Mouse (Mus musculus): ENCODE data around the gene Calml4. TPM values are rescaled to one million over a fixed set of nuclear protein-coding genes. Genes with fewer than 3 reads are reported as not detected.
A peak's percentile ranks its signal among the peaks of the same experiment; 100 is the strongest.

Calml4 gene
- total and polyA plus RNA-seq, 3 experiments: not detected

GRCm38 (mm10) chr9:62811516-62812121 lies 46.3 kb upstream of the Calml4 start, which contains the start of gene Fem1b (continued):
- TF ChIP-seq MYC (IDR thresholded peaks at IDR 0.05; ENCODE audit: low read depth, low read length) (peak; percentile 4; the same call in 1 of the 2 replicates), ELF1 (IDR thresholded peaks at IDR 0.05; ENCODE audit: low read depth, low read length) (peak; percentile 63), E2F4 (IDR thresholded peaks at IDR 0.05; ENCODE audit: insufficient replicate concordance, low read depth, low read length) (0 out of 2 replicates have a peak, but pooled peaks have one; percentile 21), BHLHE40 (IDR thresholded peaks at IDR 0.05; ENCODE audit: low read depth, low read length) (peak; percentile 37; the same call in 1 of the 2 replicates), UBTF (IDR thresholded peaks at IDR 0.05; ENCODE audit: low read depth, low read length) (peak; percentile 90; the same call in 1 of the 2 replicates), MXI1 (IDR thresholded peaks at IDR 0.05; ENCODE audit: low read depth, low read length) (peak; percentile 89), ETS1 (conservative IDR thresholded peaks at IDR 0.05; ENCODE audit: low read depth, low read length) (no peak), CHD2 (IDR thresholded peaks at IDR 0.05; ENCODE audit: low read length) (no peak), TCF12 (IDR thresholded peaks at IDR 0.05; ENCODE audit: low read depth, low read length) (peak; percentile 86), MAZ (IDR thresholded peaks at IDR 0.05; ENCODE audit: low read depth, low read length) (peak; percentile 99), MEF2A (IDR thresholded peaks at IDR 0.05; ENCODE audit: borderline replicate concordance, low read depth, low read length) (peak; percentile 56; the same call in 1 of the 2 replicates), PAX5 (IDR thresholded peaks at IDR 0.05; ENCODE audit: low read length) (no peak), GABPA (IDR thresholded peaks at IDR 0.05; ENCODE audit: insufficient replicate concordance, low read depth, low read length) (no peak)

- TF ChIP-seq IRF4 (IDR thresholded peaks at IDR 0.05; ENCODE audit: low read depth, low read length): no peak
- TF ChIP-seq BHLHE40 (IDR thresholded peaks at IDR 0.05; ENCODE audit: low read depth, low read length): peak; percentile 48; the same call in 1 of the 2 replicates
- peak; percentile 83 for TF ChIP-seq ZNF384 (IDR thresholded peaks at IDR 0.05; ENCODE audit: low read depth, low read length)
- no peak for TF ChIP-seq MXI1 (IDR thresholded peaks at IDR 0.05; ENCODE audit: low read depth, low read length)
- TF ChIP-seq ZC3H11A (IDR thresholded peaks at IDR 0.05; ENCODE audit: low read depth, low read length): no peak
- no peak for TF ChIP-seq TBP (conservative IDR thresholded peaks at IDR 0.05; ENCODE audit: low read depth, low read length)
- no peak for TF ChIP-seq CHD1 (IDR thresholded peaks at IDR 0.05; ENCODE audit: low read depth, low read length)
- 0 out of 2 replicates have a peak, but pooled peaks have one; percentile 11 for TF ChIP-seq USF1 (IDR thresholded peaks at IDR 0.05; ENCODE audit: low read depth, low read length)
- TF ChIP-seq ETS1 (conservative IDR thresholded peaks at IDR 0.05; ENCODE audit: low read depth, low read length): peak; percentile 59; the same call in 1 of the 2 replicates
- TF ChIP-seq MEF2A (IDR thresholded peaks at IDR 0.05; ENCODE audit: borderline replicate concordance, low read depth, low read length): peak; percentile 16; the same call in 1 of the 2 replicates
- TF ChIP-seq SIN3A (IDR thresholded peaks at IDR 0.05; ENCODE audit: low read length): 0 out of 2 replicates have a peak, but pooled peaks have one; percentile 17
- TF ChIP-seq MAFK (IDR thresholded peaks at IDR 0.05; ENCODE audit: insufficient replicate concordance, low read length): no peak
- H3K4me3 ChIP-seq (replicated peaks in 1 of 3; ENCODE audit: low read depth in 2 of 3, low read length in 2 of 3, poor library complexity in 1 of 3): peak overlapping the region; percentile 96 to 100 (median 99)
- H3K79me2 ChIP-seq (replicated peaks; ENCODE audit: control insufficient read depth, extremely low read depth, insufficient read depth, poor library complexity, severe bottlenecking): peaks cover 39% of the 10 kb centered on the region
- H3K27ac ChIP-seq (ENCODE audit: insufficient read depth, low read depth): peak overlapping the region; percentile 59
- peak; percentile 48 for DNase-seq (ENCODE audit: extremely low read depth)
- H3K36me3 ChIP-seq (replicated peaks in 1 of 2; ENCODE audit: control insufficient read depth in 1 of 2, insufficient read depth in 1 of 2, low read length in 1 of 2): peaks cover 0 to 7% of the 10 kb centered on the region in 2 experiments
- H3K9me3 ChIP-seq (replicated peaks; ENCODE audit: low read length): no peaks in the 10 kb centered on the region
- H3K9ac ChIP-seq (ENCODE audit: insufficient read depth, low read depth): peak overlapping the region; percentile 51
- no peaks in the 10 kb centered on the region for H3K27me3 ChIP-seq (replicated peaks)
- dilution Hi-C loops (cut with MboI; ENCODE audit: extremely low pct_ligation_motif_present, extremely low pct_unique_long_range_greater_than_20kb, low sequenced_read_pairs): no loop called here
- peaks cover 20 to 64% of the 10 kb centered on the region in 2 experiments for H3K4me1 ChIP-seq (ENCODE audit: control insufficient read depth in 1 of 2, insufficient read depth in 2 of 2)
- peak overlapping the region; percentile 57 for H3K4me2 ChIP-seq (ENCODE audit: insufficient read depth, low read depth, poor library complexity, severe bottlenecking)
- in situ Hi-C loops (cut with MboI; ENCODE audit: low pct_ligation_motif_present, low pct_unique_long_range_greater_than_20kb, low sequenced_read_pairs): loop anchor here (25.0 kb wide), 1 partner anchor 575 kb away; the partner anchor contains the start of genes 2300009A05Rik and Map2k5
Observed at GRCm38 (mm10) chr9:62812216-62813049, 45.4 kb upstream of the Calml4 start.
